Mouse (Mus musculus) brown adipose tissue, adult 24 weeks (tissue): ENCODE results near the gene Sdf2l1. TPM values are rescaled to one million over a fixed set of nuclear protein-coding genes. Genes with fewer than 3 reads are reported as not detected.

Experiments
- H3K27ac ChIP-seq: fragments of 200-500 bp; replicated peaks from 2 replicates; pipeline ENCODE4 v1.5.1; 2012; ENCODE audit warnings: low read depth, mild to moderate bottlenecking, low read length
- H3K4me1 ChIP-seq: fragments of 200-500 bp; 2 replicates; pipeline ENCODE4 v1.6.1; 2012; ENCODE audit warnings: low read length, mixed read lengths; ENCODE audit not compliant: control insufficient read depth, insufficient read depth, insufficient read length
- H3K4me3 ChIP-seq: fragments of 200-500 bp; 2 replicates; pipeline ENCODE4 v1.5.1; 2012; ENCODE audit warnings: low read depth, mild to moderate bottlenecking, low read length, moderate library complexity; ENCODE audit not compliant: insufficient read depth
- polyA plus RNA-seq: library from polyadenylated mRNA; stranded (reverse); fragments of >200 nt; gene quantifications from 2 replicates; pipeline ENCODE4 v1.2.4, GENCODE M21; 2012; ENCODE audit not compliant: missing spikeins, insufficient read depth, insufficient read length

Sdf2l1 gene
- polyA plus RNA-seq, 1 experiment: 4.7 TPM

GRCm38 (mm10) chr16:17144339-17144738 is 12.2 kb upstream of the Sdf2l1 start, which contains the start of gene Ydjc:
TSS of gene Ydjc (plus strand) at chr16:17144621.
- H3K27ac ChIP-seq: no peak within 1 kb of the TSS
- no peak within 1 kb of the TSS for H3K4me3 ChIP-seq
- peaks cover 3% of the 10 kb centered on the region; the same call in 1 of the 2 replicates for H3K4me1 ChIP-seq

DNA sequence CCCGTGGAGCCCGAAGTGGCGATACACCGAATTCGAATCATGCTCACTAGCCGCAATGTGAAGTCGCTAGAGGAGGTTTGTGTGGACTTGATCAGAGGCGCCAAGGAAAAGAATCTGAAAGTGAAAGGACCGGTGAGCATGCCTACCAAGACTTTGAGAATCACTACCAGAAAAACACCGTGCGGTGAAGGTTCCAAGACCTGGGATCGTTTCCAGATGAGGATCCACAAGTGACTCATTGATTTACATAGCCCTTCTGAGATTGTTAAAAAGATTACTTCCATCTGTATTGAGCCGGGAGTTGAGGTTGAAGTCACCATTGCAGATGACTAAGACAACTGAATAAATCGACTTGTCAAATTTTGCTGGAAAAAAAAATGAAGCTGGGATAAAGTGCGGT is 5.2 kb upstream of the Sdf2l1 start:
- Histone ChIP-seq H3K4me3 (no peak overlapping the region), H3K27ac (no peak overlapping the region), H3K4me1 (no peaks in the 10 kb centered on the region)

DNA sequence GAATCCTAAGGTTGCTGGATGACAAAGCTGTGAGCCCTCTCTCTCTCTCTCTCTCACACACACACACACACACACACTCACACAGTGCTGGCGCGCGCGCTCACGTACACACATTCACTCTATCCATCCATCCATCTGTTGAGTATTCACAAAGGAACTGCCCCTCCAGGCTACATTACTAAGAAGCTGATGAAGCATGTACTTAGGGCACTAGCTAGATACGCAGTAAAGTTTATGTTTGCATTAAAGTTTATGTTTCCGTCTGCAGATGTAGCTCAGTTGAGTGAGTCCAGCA is 670 bp upstream of the Sdf2l1 start:
- no peak overlapping the region for H3K27ac ChIP-seq
- H3K4me1 ChIP-seq: no peaks in the 10 kb centered on the region
- H3K4me3 ChIP-seq: no peak overlapping the region

- Histone ChIP-seq H3K27ac (no peak overlapping the region), H3K4me3 (peak overlapping the region; percentile 96), H3K4me1 (no peaks in the 10 kb centered on the region)
Measured at GRCm38 (mm10) chr16:17131191-17132088, 743 bp downstream of the Sdf2l1 start.

DNA sequence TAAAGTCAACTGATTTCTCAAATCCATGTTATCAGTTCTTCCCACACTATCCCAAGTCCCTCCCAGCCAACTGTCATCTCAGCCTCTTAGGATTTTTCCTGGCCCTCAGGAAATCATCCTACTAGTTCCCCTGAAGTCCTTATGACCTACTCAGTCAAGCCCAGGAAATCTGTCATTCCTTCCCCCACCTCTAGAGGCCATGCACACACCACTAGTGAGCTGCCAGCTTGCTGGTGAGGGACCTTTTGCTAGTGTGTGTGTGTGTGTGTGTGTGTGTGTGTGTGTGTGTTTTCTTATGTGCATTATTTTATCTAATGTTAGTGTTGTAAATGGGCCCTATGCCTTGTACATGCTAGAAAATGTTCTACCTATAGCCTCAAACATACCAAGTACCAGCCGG is 4.9 kb downstream of the Sdf2l1 start:
- no peaks in the 10 kb centered on the region for H3K4me1 ChIP-seq
- no peak overlapping the region for H3K4me3 ChIP-seq
- H3K27ac ChIP-seq: no peak overlapping the region

DNA sequence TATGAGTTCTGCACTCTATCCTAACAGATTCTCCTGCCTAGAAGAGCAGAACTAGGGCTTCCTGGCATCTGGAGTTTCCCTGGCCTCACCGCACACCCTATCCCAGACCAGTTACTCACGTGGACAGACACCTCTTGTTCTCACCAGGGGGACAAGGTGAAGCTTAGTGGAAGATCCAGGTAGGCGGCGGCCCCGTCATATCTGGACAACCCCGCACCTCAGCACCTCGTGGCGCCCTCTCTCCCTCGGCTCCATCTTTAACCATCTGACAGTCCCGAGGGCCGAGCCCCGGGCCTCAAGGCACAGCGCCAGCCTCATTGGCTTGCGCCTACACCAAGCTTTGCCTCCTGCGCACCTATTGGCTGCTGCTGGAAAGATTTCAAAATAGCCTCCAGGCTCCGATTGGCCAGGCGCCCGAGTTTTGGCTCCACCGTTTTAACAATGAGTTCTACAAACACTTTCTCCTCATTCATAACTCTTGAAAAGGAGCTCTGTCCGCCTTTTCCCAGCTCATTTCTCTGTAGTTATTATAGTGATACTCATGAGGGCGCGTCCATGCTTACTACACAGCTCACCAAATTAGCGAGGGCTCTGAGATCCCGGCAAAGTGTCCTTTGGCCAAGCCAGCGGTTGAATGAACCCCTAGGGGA is 7.2 kb downstream of the Sdf2l1 start, which contains the start of gene 2610318N02Rik:
Gene 2610318N02Rik, minus strand, starts transcription at position 297 of the 650 bp plus-strand sequence.
- Histone ChIP-seq H3K27ac (no peak within 1 kb of the TSS), H3K4me1 (no peaks in the 10 kb centered on the region), H3K4me3 (0 out of 2 replicates have a peak within 1 kb of the TSS, but pooled peaks have one; percentile 19)

DNA sequence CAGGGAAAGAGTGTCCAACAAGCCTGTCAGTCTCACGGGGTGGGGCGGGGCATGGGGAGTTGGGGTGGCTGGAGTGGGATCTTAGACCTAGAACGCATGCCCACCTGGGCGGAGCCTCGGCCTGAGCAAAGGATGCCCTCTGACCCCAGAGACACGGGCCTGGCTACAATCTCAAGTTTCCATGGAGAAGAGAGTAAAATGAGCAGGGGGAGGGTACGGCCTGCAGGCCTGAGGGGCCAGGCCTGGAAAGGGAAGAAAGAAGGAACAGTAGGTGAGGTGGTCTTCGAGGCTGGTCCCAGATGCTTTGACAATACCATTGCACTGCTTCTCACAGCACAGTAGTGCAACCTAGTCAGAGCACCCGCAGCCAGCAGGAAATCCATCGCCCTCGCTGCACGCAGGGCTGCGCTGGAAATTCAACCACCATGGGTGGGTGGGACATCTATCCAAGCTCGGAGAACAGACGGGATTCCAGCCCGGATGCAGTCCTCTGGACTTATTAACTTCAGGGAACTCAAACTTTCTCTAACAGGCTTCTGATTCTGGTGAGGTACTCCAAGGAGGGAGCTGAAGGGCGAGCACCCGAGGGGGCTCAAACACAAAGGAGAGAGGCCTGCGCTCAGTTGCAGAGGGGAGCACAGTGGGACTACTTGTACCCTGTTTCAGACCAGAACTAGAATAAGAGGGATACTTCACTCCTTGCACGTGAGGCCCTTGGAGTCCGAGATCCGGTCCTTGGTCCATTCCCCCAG is 7.9 kb downstream of the Sdf2l1 start:
- 0 out of 2 replicates have a peak overlapping the region, but pooled peaks have one; percentile 5 for H3K4me3 ChIP-seq
- no peaks in the 10 kb centered on the region for H3K4me1 ChIP-seq
- no peak overlapping the region for H3K27ac ChIP-seq

DNA sequence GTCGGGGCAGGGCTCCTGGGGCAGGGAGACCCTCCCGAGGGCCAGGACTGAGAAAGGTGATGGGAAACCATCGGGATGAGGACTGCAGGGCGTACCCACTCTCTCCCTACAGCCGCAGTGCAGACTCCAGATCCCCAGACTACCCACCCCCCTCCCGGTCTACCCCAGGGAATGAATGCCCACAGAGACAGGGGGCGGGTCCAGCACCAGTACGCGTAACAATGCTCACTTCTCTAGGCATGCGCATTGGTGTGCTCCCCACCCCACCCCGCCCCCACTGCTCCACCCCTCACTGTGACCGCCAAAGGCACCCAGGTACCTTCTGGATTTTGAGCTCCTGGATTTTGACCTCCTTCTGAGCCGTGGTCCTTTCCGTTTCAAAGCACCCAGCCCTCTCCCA is 10.6 kb downstream of the Sdf2l1 start:
- Histone ChIP-seq H3K4me3 (no peak overlapping the region), H3K4me1 (no peaks in the 10 kb centered on the region), H3K27ac (no peak overlapping the region)

DNA sequence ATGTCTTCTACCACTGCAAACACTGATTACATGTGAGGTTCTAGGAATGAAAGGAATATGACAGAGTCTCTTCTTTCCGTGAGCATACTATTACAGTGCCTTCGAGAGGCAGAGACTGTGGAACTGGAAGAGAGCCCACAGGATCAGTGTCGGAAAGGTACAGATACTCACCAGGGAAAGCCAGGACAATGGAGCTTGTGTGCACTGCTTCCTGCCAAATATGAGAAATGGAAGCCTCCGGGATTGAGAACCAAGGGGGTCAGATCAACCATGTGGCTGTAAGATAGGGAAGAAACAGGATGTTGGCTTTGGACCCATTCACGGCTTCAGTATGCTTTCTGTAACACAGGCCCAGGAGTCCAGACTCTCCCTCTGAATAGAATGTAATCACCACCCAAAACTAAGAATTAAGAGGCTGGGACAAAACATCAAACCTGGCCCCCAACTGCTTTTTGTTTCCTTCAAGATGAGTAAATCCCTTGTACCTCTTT is 14.8 kb downstream of the Sdf2l1 start:
- no peak overlapping the region for H3K4me3 ChIP-seq
- no peak overlapping the region for H3K27ac ChIP-seq
- no peaks in the 10 kb centered on the region for H3K4me1 ChIP-seq

DNA sequence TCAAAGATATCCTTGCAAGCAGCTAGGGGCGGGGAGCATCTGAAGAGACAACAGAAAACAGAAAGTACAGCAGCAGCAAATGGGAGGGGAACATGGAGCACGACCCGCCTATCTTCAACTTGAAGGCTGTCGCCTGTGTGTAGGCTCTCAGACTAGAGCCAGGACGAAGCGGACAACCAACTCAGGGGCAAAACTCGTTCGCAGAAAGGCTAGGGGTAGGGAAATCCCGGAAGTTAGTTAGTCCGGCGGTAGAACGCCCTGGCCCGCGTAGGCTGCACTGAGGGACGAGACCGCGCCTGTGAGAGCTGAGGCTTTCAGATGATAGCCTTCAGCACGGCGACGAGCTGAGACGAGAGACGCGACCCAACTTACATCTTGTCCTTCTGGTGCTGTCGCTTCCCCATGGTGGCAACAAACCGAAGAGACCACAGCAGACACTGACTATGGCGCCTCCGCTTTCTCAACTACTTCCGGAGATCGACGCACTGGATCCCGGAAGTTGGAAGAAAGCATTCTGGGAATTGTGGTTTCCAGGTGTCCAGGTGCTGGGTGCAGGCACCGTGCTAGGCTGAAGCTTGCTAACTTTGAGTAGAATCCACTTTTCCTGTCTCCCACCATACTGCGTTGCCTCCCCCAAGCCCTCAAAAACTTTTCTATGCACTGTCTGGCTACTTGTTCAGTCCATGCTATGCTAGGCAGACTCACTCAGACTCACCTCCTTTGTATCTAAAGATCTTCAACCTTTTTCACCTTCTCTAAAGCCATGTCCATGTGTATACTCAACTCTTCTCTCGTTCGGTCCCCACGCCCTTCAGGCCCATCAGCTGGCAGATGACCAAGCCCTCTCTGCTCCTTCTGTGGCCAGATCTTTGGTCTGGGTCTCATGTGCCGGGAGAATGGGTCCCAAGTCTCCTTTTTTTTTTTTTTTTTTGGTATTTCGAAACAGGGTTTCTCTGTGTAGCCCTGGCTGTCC is 21.1 kb downstream of the Sdf2l1 start, which contains the start of gene Ppil2:
Gene Ppil2, minus strand, starts transcription at position 487 of the 973 bp plus-strand sequence.
- Histone ChIP-seq H3K4me1 (0 out of 2 replicates have a peak, but pooled peaks cover 3% of the 10 kb centered on the region), H3K4me3 (peak within 1 kb of the TSS; percentile 94), H3K27ac (peak within 1 kb of the TSS; percentile 72)

GRCm38 (mm10) chr16:17104600-17104999 is 27.6 kb downstream of the Sdf2l1 start:
- H3K27ac ChIP-seq: no peak overlapping the region

GRCm38 (mm10) chr16:17102630-17103220 is 29.5 kb downstream of the Sdf2l1 start:
- no peaks in the 10 kb centered on the region; the same call in 1 of the 2 replicates for H3K4me1 ChIP-seq
- H3K4me3 ChIP-seq: no peak overlapping the region
- H3K27ac ChIP-seq: no peak overlapping the region

More at GRCm38 (mm10) chr16:17104600-17104999, 27.6 kb downstream of the Sdf2l1 start:
- H3K4me1 ChIP-seq: no peaks in the 10 kb centered on the region; the same call in 1 of the 2 replicates
- no peak overlapping the region for H3K4me3 ChIP-seq

DNA sequence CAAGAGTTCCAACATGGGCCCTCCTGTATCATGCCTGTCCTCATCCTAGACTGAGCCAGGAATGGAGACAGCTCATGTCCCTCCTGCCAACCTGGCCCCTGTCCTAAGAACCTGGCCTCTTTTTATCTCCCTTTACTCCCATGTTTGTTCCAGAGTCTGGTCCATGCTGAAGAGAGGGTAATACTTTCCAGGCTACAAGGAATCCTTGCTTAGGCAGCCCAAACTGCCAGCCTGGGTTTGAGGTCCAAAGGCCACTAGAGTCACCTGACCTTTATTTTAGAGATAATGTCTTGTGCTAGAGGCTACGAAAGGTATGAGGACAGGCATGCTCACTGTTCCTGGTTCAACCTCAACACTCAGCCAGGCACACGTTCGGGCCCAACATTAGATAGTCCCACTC is 35.2 kb downstream of the Sdf2l1 start:
- Histone ChIP-seq H3K4me3 (no peak overlapping the region), H3K4me1 (no peaks in the 10 kb centered on the region), H3K27ac (no peak overlapping the region)

GRCm38 (mm10) chr16:17088346-17088745 is 43.8 kb downstream of the Sdf2l1 start:
- Histone ChIP-seq H3K4me1 (no peaks in the 10 kb centered on the region), H3K27ac (no peak overlapping the region), H3K4me3 (no peak overlapping the region)
